Mouse (Mus musculus): ENCODE data around the gene Gamt. TPM values are rescaled to one million over a fixed set of nuclear protein-coding genes. Genes with fewer than 3 reads are reported as not detected.
"Not testable (repeated sequence)": the region's sequence is repeated elsewhere in the genome, so short reads cannot be mapped to it uniquely, and the experiment has no call there.

Gamt gene
- total and polyA plus RNA-seq, 2 experiments from 2014 or later: 32.4 to 40.9 TPM

- peak within 1 kb of the TSS; percentile 78 for H3K9ac ChIP-seq (replicated peaks; ENCODE audit: low read length)
- TF ChIP-seq CTCF (IDR thresholded peaks at IDR 0.05; ENCODE audit: low read depth): no peak; the same call in 1 of the 2 replicates
- no peaks in the 10 kb centered on the region for H3K9me3 ChIP-seq (ENCODE audit: low read length)
- peak within 1 kb of the TSS; percentile 81 for H3K4me3 ChIP-seq (ENCODE audit: low read length)
- peak; percentile 95 for DNase-seq (ENCODE audit: low spot score)
- H3K27me3 ChIP-seq (ENCODE audit: insufficient read depth, low read length): no peaks in the 10 kb centered on the region
- peak within 1 kb of the TSS; percentile 90 for H3K4me2 ChIP-seq (ENCODE audit: low read depth, low read length)
- peak; percentile 94 for ATAC-seq
- H3K4me1 ChIP-seq (ENCODE audit: insufficient read depth, low read length): peaks cover 7% of the 10 kb centered on the region
- under 1% methylated on average over 53 of the region's 53 CpGs for WGBS
- peaks cover 10% of the 10 kb centered on the region; the same call in 1 of the 2 replicates for H3K36me3 ChIP-seq (ENCODE audit: insufficient read depth, low read length)
- H3K27ac ChIP-seq: peak within 1 kb of the TSS; percentile 92
Measured at GRCm38 (mm10) chr10:80248971-80249640, 11.7 kb downstream of the Gamt start, which contains the start of gene Ndufs7. TSS of gene Ndufs7 (plus strand) at chr10:80249121.

- H3K9me3 ChIP-seq (ENCODE audit: low read length); H3K36me3 ChIP-seq (ENCODE audit: insufficient read depth, low read length); H3K27me3 ChIP-seq (ENCODE audit: insufficient read depth, low read length); H3K9ac ChIP-seq (replicated peaks; ENCODE audit: low read length); H3K27ac ChIP-seq; ATAC-seq; H3K4me1 ChIP-seq (ENCODE audit: insufficient read depth, low read length); DNase-seq (ENCODE audit: low spot score): not testable (repeated sequence)
- Histone ChIP-seq H3K4me2 (ENCODE audit: low read depth, low read length) (peak overlapping the region; percentile 90), H3K4me3 (ENCODE audit: low read length) (peak overlapping the region; percentile 81)
- 35% methylated on average over 3 of the region's 3 CpGs for WGBS
Measured at GRCm38 (mm10) chr10:80248437-80248836, 12.4 kb downstream of the Gamt start.

GRCm38 (mm10) chr10:80247849-80248248 is 13.0 kb downstream of the Gamt start:
- no peak overlapping the region for H3K4me3 ChIP-seq (ENCODE audit: low read length)
- H3K27ac ChIP-seq: no peak overlapping the region
- H3K9me3 ChIP-seq (ENCODE audit: low read length): no peaks in the 10 kb centered on the region
- no peak overlapping the region for H3K9ac ChIP-seq (replicated peaks; ENCODE audit: low read length)
- WGBS: 29% methylated on average over 6 of the region's 6 CpGs
- H3K27me3 ChIP-seq (ENCODE audit: insufficient read depth, low read length): no peaks in the 10 kb centered on the region
- TF ChIP-seq CTCF (IDR thresholded peaks at IDR 0.05; ENCODE audit: low read depth): peak; percentile 69
- no peak for ATAC-seq
- peaks cover 7% of the 10 kb centered on the region for H3K4me1 ChIP-seq (ENCODE audit: insufficient read depth, low read length)
- H3K36me3 ChIP-seq (ENCODE audit: insufficient read depth, low read length): peaks cover 11% of the 10 kb centered on the region
- peak; percentile 75 for DNase-seq (ENCODE audit: low spot score)
- no peak overlapping the region for H3K4me2 ChIP-seq (ENCODE audit: low read depth, low read length)

GRCm38 (mm10) chr10:80245600-80245999 is 15.2 kb downstream of the Gamt start:
- H3K4me3 ChIP-seq (ENCODE audit: low read length): no peak overlapping the region
- H3K36me3 ChIP-seq (ENCODE audit: insufficient read depth, low read length): peaks cover 30% of the 10 kb centered on the region
- H3K4me1 ChIP-seq (ENCODE audit: insufficient read depth, low read length): peaks cover 7% of the 10 kb centered on the region
- no peak overlapping the region for H3K9ac ChIP-seq (replicated peaks; ENCODE audit: low read length)
- H3K27me3 ChIP-seq (ENCODE audit: insufficient read depth, low read length): no peaks in the 10 kb centered on the region
- no peak overlapping the region for H3K4me2 ChIP-seq (ENCODE audit: low read depth, low read length)
- no peaks in the 10 kb centered on the region for H3K9me3 ChIP-seq (ENCODE audit: low read length)
- DNase-seq (ENCODE audit: low spot score) (peak; percentile 92), ATAC-seq (no peak)
- TF ChIP-seq CTCF (IDR thresholded peaks at IDR 0.05; ENCODE audit: low read depth): peak; percentile 94
- 3% methylated on average over 4 of the region's 4 CpGs for WGBS
- H3K27ac ChIP-seq: no peak overlapping the region

- no peaks in the 10 kb centered on the region for H3K27me3 ChIP-seq (ENCODE audit: insufficient read depth, low read length)
- H3K4me2 ChIP-seq (ENCODE audit: low read depth, low read length): no peak overlapping the region
- ATAC-seq (no peak), DNase-seq (ENCODE audit: low spot score) (peak; percentile 81)
- no peaks in the 10 kb centered on the region for H3K9me3 ChIP-seq (ENCODE audit: low read length)
- H3K9ac ChIP-seq (replicated peaks; ENCODE audit: low read length): no peak overlapping the region
- H3K4me3 ChIP-seq (ENCODE audit: low read length): no peak overlapping the region
- peaks cover 1% of the 10 kb centered on the region for H3K4me1 ChIP-seq (ENCODE audit: insufficient read depth, low read length)
- TF ChIP-seq CTCF (IDR thresholded peaks at IDR 0.05; ENCODE audit: low read depth): peak; percentile 59
- no peak overlapping the region for H3K27ac ChIP-seq
- WGBS: 18% methylated on average over 5 of the region's 5 CpGs
- peaks cover 35% of the 10 kb centered on the region for H3K36me3 ChIP-seq (ENCODE audit: insufficient read depth, low read length)
Measured at GRCm38 (mm10) chr10:80244791-80245399, 15.9 kb downstream of the Gamt start.

- TF ChIP-seq CTCF (IDR thresholded peaks at IDR 0.05; ENCODE audit: low read depth): no peak
- Histone ChIP-seq H3K9ac (replicated peaks; ENCODE audit: low read length) (no peak overlapping the region; the same call in 1 of the 2 replicates), H3K4me3 (ENCODE audit: low read length) (no peak overlapping the region), H3K4me1 (ENCODE audit: insufficient read depth, low read length) (no peaks in the 10 kb centered on the region), H3K27me3 (ENCODE audit: insufficient read depth, low read length) (no peaks in the 10 kb centered on the region), H3K36me3 (ENCODE audit: insufficient read depth, low read length) (peaks cover 55% of the 10 kb centered on the region), H3K27ac (no peak overlapping the region), H3K9me3 (ENCODE audit: low read length) (no peaks in the 10 kb centered on the region), H3K4me2 (ENCODE audit: low read depth, low read length) (no peak overlapping the region)
- WGBS: 91% methylated on average over 3 of the region's 3 CpGs
- DNase-seq (ENCODE audit: low spot score) (no peak), ATAC-seq (no peak)
Measured at GRCm38 (mm10) chr10:80242607-80243006, 18.2 kb downstream of the Gamt start.

- ATAC-seq (no peak), DNase-seq (ENCODE audit: low spot score) (peak; percentile 53)
- no peaks in the 10 kb centered on the region for H3K4me1 ChIP-seq (ENCODE audit: insufficient read depth, low read length)
- TF ChIP-seq CTCF (IDR thresholded peaks at IDR 0.05; ENCODE audit: low read depth): no peak
- no peak overlapping the region for H3K9ac ChIP-seq (replicated peaks; ENCODE audit: low read length)
- no peak overlapping the region for H3K4me2 ChIP-seq (ENCODE audit: low read depth, low read length)
- H3K27me3 ChIP-seq (ENCODE audit: insufficient read depth, low read length): no peaks in the 10 kb centered on the region
- H3K36me3 ChIP-seq (ENCODE audit: insufficient read depth, low read length): peaks cover 55% of the 10 kb centered on the region
- no peak overlapping the region for H3K27ac ChIP-seq
- H3K4me3 ChIP-seq (ENCODE audit: low read length): no peak overlapping the region
- no peaks in the 10 kb centered on the region for H3K9me3 ChIP-seq (ENCODE audit: low read length)
- WGBS: 36% methylated on average over 9 of the region's 9 CpGs
Measured at GRCm38 (mm10) chr10:80242088-80242487, 18.7 kb downstream of the Gamt start.

Measured in hindbrain, postnatal 0 days (tissue).